Mouse (Mus musculus): Measurements from ENCODE around the gene Snrpa1.

GRCm38 (mm10) chr7:66028766-66029512 lies 29.9 kb upstream of the Snrpa1 start:
- TF ChIP-seq CTCF (IDR thresholded peaks at IDR 0.05; ENCODE audit: extremely low read depth, insufficient read depth, insufficient read length, insufficient replicate concordance) (no peak), POLR2A (IDR thresholded peaks at IDR 0.05; ENCODE audit: low read depth, low read length) (no peak)
